Mouse (Mus musculus) lung, postnatal 36 days (tissue): ENCODE results near the gene Mllt1.

Experiments used
- DNase-seq: peaks from one replicate; pipeline ENCODE4 v3.0.0; 2022; ENCODE audit warnings: mixed read lengths

Gene Mllt1

GRCm38 (mm10) chr17:56935363-56936131 is at the start of gene Mllt1:
Gene Mllt1 (minus strand): TSS chr17:56935415.
- DNase-seq, result peak; percentile 99

- DNase-seq, result no peak
Observed at GRCm38 (mm10) chr17:56984886-56985285, 49.7 kb upstream of the Mllt1 start.

GRCm38 (mm10) chr17:56982013-56982412 is 46.8 kb upstream of the Mllt1 start, which contains the start of gene Acer1:
Gene Acer1 (minus strand): TSS chr17:56982126.
- DNase-seq, result no peak

GRCm38 (mm10) chr17:56981049-56981448 is 45.8 kb upstream of the Mllt1 start:
- DNase-seq, result no peak

- no peak for DNase-seq
Observed at GRCm38 (mm10) chr17:56979524-56979923, 44.3 kb upstream of the Mllt1 start.

GRCm38 (mm10) chr17:56976531-56977390 is 41.5 kb upstream of the Mllt1 start:
- no peak for DNase-seq

- no peak for DNase-seq
Observed at GRCm38 (mm10) chr17:56975391-56975790, 40.2 kb upstream of the Mllt1 start.

GRCm38 (mm10) chr17:56974708-56975240 is 39.6 kb upstream of the Mllt1 start:
- no peak for DNase-seq

- no peak for DNase-seq
Observed at GRCm38 (mm10) chr17:56973956-56974707, 38.9 kb upstream of the Mllt1 start.

- DNase-seq, result no peak
Observed at GRCm38 (mm10) chr17:56970081-56970480, 34.9 kb upstream of the Mllt1 start.

- no peak for DNase-seq
Observed at GRCm38 (mm10) chr17:56969321-56969720, 34.1 kb upstream of the Mllt1 start.

GRCm38 (mm10) chr17:56963646-56964045 is 28.4 kb upstream of the Mllt1 start:
- no peak for DNase-seq

- DNase-seq, result no peak
Observed at GRCm38 (mm10) chr17:56962642-56963405, 27.6 kb upstream of the Mllt1 start.

GRCm38 (mm10) chr17:56961880-56962279 is 26.7 kb upstream of the Mllt1 start:
- DNase-seq, result no peak

GRCm38 (mm10) chr17:56958667-56959066 is 23.5 kb upstream of the Mllt1 start:
- DNase-seq, result no peak

GRCm38 (mm10) chr17:56957763-56958429 is 22.7 kb upstream of the Mllt1 start:
- DNase-seq, result peak; percentile 54

- DNase-seq, result no peak
Observed at GRCm38 (mm10) chr17:56954871-56955270, 19.7 kb upstream of the Mllt1 start.

- DNase-seq, result no peak
Observed at GRCm38 (mm10) chr17:56952639-56953038, 17.4 kb upstream of the Mllt1 start.

- DNase-seq, result peak; percentile 85
Observed at GRCm38 (mm10) chr17:56950915-56951314, 15.7 kb upstream of the Mllt1 start.

- DNase-seq, result peak; percentile 23
Observed at GRCm38 (mm10) chr17:56938751-56939150, 3.5 kb upstream of the Mllt1 start.

GRCm38 (mm10) chr17:56936731-56937130 is 1.5 kb upstream of the Mllt1 start:
- DNase-seq, result no peak
